Mouse (Mus musculus) hindbrain, postnatal 0 days (tissue): ENCODE data around the gene Vmn2r21. TPM values are rescaled to one million over a fixed set of nuclear protein-coding genes. Genes with fewer than 3 reads are reported as not detected.
"Not testable (repeated sequence)": the region's sequence is repeated elsewhere in the genome, so short reads cannot be mapped to it uniquely, and the experiment has no call there.

ENCODE experiments used
- ATAC-seq: fragments of 200-750 bp; cut with Nextera tagmentation; 2 replicates; pipeline ENCODE4 v1.8.0; 2017; ENCODE audit warnings: mild to moderate bottlenecking, moderate TSS enrichment, moderate library complexity
- DNase-seq: peaks from one replicate; pipeline ENCODE4 v3.0.0-alpha.2; 2015; ENCODE audit warnings: low spot score
- H3K27ac ChIP-seq: fragments of 300-500 bp; sonication (generic); 2 replicates; pipeline ENCODE4 v1.5.1; 2014; ENCODE audit warnings: mild to moderate bottlenecking
- H3K27me3 ChIP-seq: fragments of 300-500 bp; sonication (generic); 2 replicates; pipeline ENCODE4 v1.6.1; 2014; ENCODE audit warnings: low read length, mixed read lengths; ENCODE audit not compliant: insufficient read depth
- H3K36me3 ChIP-seq: fragments of 300-500 bp; sonication (generic); 2 replicates; pipeline ENCODE4 v1.6.1; 2014; ENCODE audit warnings: low read length, mixed read lengths; ENCODE audit not compliant: insufficient read depth
- H3K4me1 ChIP-seq: fragments of 300-500 bp; sonication (generic); 2 replicates; pipeline ENCODE4 v1.6.1; 2014; ENCODE audit warnings: antibody characterized with exemption, low read length, mixed read lengths; ENCODE audit not compliant: insufficient read depth
- H3K4me2 ChIP-seq: fragments of 300-500 bp; sonication (generic); 2 replicates; pipeline ENCODE4 v1.6.1; 2014; ENCODE audit warnings: low read depth, mild to moderate bottlenecking, low read length, moderate library complexity, mixed read lengths
- H3K4me3 ChIP-seq: fragments of 300-500 bp; sonication (generic); 2 replicates; pipeline ENCODE4 v1.5.1; 2014; ENCODE audit warnings: low read length
- H3K9ac ChIP-seq: fragments of 300-500 bp; sonication (generic); replicated peaks from 2 replicates; pipeline ENCODE4 v1.6.1; 2014; ENCODE audit warnings: mild to moderate bottlenecking, low read length, moderate library complexity, mixed read lengths
- H3K9me3 ChIP-seq: fragments of 300-500 bp; sonication (generic); 2 replicates; pipeline ENCODE4 v1.6.1; 2016; ENCODE audit warnings: low read length, mixed read lengths
- WGBS: fragments of 180-500 bp; shearing (Covaris S2); extraction: QIAGEN DNeasy Blood & Tissue Kit; methylation state at CpG from one replicate; pipeline ENCODE4 v1.1.7; 2014; 5-methylcytosine and 5-hydroxymethylcytosine counted together
- polyA plus RNA-seq: library from polyadenylated mRNA; unstranded; fragments of >200 nt; fragmentation: Nextera tagmentation; extraction: Ambion mirVana; gene quantifications from 2 replicates; pipeline ENCODE4 v1.2.1, GENCODE M21; 2015
- total RNA-seq: library from RNA; depleted of rRNA; stranded (reverse); fragments of >200 nt; gene quantifications from 2 replicates; pipeline ENCODE4 v1.2.3, GENCODE M21; 2014; rRNA removed

Gene Vmn2r21
- total RNA-seq: not detected in 2 replicates
- polyA plus RNA-seq: not detected in 2 replicates

- H3K9ac ChIP-seq, H3K27me3 ChIP-seq: not testable (repeated sequence)
- no CpG with 5 or more reads among the region's 4 CpGs for WGBS
These were observed at the start of gene Vmn2r21 for GRCm38 (mm10) chr6:123533306-123533705. Vmn2r21 (minus strand) TSS chr6:123533406.

GRCm38 (mm10) chr6:123574698-123575097 is 41.5 kb upstream of the Vmn2r21 start:
- ATAC-seq: not testable (repeated sequence)

More at GRCm38 (mm10) chr6:123533306-123533705, at the start of gene Vmn2r21:
- not testable (repeated sequence) for ATAC-seq, H3K4me3 ChIP-seq, H3K4me2 ChIP-seq, H3K4me1 ChIP-seq, H3K9me3 ChIP-seq, H3K27ac ChIP-seq, H3K36me3 ChIP-seq, DNase-seq

GRCm38 (mm10) chr6:123539755-123540154 is 6.5 kb upstream of the Vmn2r21 start:
- H3K36me3 ChIP-seq, H3K4me2 ChIP-seq, H3K27ac ChIP-seq, H3K9me3 ChIP-seq, DNase-seq, ATAC-seq, H3K9ac ChIP-seq, H3K4me1 ChIP-seq, H3K27me3 ChIP-seq, H3K4me3 ChIP-seq: not testable (repeated sequence)
- no CpG with 5 or more reads among the region's 1 CpGs for WGBS

More at GRCm38 (mm10) chr6:123574698-123575097, 41.5 kb upstream of the Vmn2r21 start:
- H3K27me3 ChIP-seq, H3K27ac ChIP-seq, H3K4me1 ChIP-seq, H3K9ac ChIP-seq, H3K36me3 ChIP-seq, H3K4me2 ChIP-seq, H3K9me3 ChIP-seq, DNase-seq, H3K4me3 ChIP-seq: not testable (repeated sequence)
- WGBS: no CpG with 5 or more reads among the region's 2 CpGs

- no CpG with 5 or more reads among the region's 8 CpGs for WGBS
These were observed 10.8 kb downstream of the Vmn2r21 start for GRCm38 (mm10) chr6:123522263-123523011.

GRCm38 (mm10) chr6:123473045-123473444 is 60.2 kb downstream of the Vmn2r21 start:
- not testable (repeated sequence) for H3K27me3 ChIP-seq, H3K27ac ChIP-seq, H3K9me3 ChIP-seq, ATAC-seq, H3K4me2 ChIP-seq, H3K9ac ChIP-seq, H3K4me1 ChIP-seq, H3K4me3 ChIP-seq, DNase-seq, H3K36me3 ChIP-seq
- WGBS: no CpG with 5 or more reads among the region's 5 CpGs

More at GRCm38 (mm10) chr6:123522263-123523011, 10.8 kb downstream of the Vmn2r21 start:
- DNase-seq, H3K4me2 ChIP-seq, H3K36me3 ChIP-seq, H3K27me3 ChIP-seq, H3K9ac ChIP-seq, H3K4me1 ChIP-seq, H3K4me3 ChIP-seq, H3K27ac ChIP-seq, ATAC-seq, H3K9me3 ChIP-seq: not testable (repeated sequence)

GRCm38 (mm10) chr6:123472458-123472987 is 60.7 kb downstream of the Vmn2r21 start:
- not testable (repeated sequence) for H3K4me2 ChIP-seq, H3K27me3 ChIP-seq, H3K27ac ChIP-seq, H3K4me3 ChIP-seq, H3K9me3 ChIP-seq, H3K4me1 ChIP-seq, H3K36me3 ChIP-seq, DNase-seq, H3K9ac ChIP-seq, ATAC-seq
- no CpG with 5 or more reads among the region's 2 CpGs for WGBS

GRCm38 (mm10) chr6:123468651-123469050 is 64.6 kb downstream of the Vmn2r21 start:
- ATAC-seq: not testable (repeated sequence)
- WGBS: no CpG with 5 or more reads among the region's 1 CpGs

More at GRCm38 (mm10) chr6:123468651-123469050, 64.6 kb downstream of the Vmn2r21 start:
- H3K4me2 ChIP-seq, H3K9me3 ChIP-seq, H3K27ac ChIP-seq, H3K36me3 ChIP-seq, H3K4me3 ChIP-seq, H3K27me3 ChIP-seq, H3K4me1 ChIP-seq, H3K9ac ChIP-seq, DNase-seq: not testable (repeated sequence)

Other genes with a start within 250 kb of the Vmn2r21 start
- not detected in 2 replicates for gene Clec4e, start 243.5 kb downstream of the Vmn2r21 start, total RNA-seq
- gene Clec4e, start 243.5 kb downstream of the Vmn2r21 start, polyA plus RNA-seq: 0.39 TPM in 1 of 2 replicates, not detected in the other
- gene Vmn2r19, start 225.1 kb downstream of the Vmn2r21 start, total RNA-seq: not detected in 2 replicates
- gene Vmn2r19, start 225.1 kb downstream of the Vmn2r21 start, polyA plus RNA-seq: not detected in 2 replicates
- gene Vmn2r20, start 115.3 kb downstream of the Vmn2r21 start, total RNA-seq: not detected in 2 replicates
- not detected in 2 replicates for gene Vmn2r20, start 115.3 kb downstream of the Vmn2r21 start, polyA plus RNA-seq
- not detected in 2 replicates for gene Vmn2r22, start 117.3 kb upstream of the Vmn2r21 start, total RNA-seq
- not detected in 2 replicates for gene Vmn2r22, start 117.3 kb upstream of the Vmn2r21 start, polyA plus RNA-seq
- gene Vmn2r23, start 169.3 kb upstream of the Vmn2r21 start, total RNA-seq: not detected in 2 replicates
- gene Vmn2r23, start 169.3 kb upstream of the Vmn2r21 start, polyA plus RNA-seq: not detected in 2 replicates
- not detected in 2 replicates for gene Vmn2r24, start 245.5 kb upstream of the Vmn2r21 start, total RNA-seq
- not detected in 2 replicates for gene Vmn2r24, start 245.5 kb upstream of the Vmn2r21 start, polyA plus RNA-seq